Mouse (Mus musculus) spleen, adult 2 months (tissue): ENCODE data around the gene Gtf2a1l. TPM values are rescaled to one million over a fixed set of nuclear protein-coding genes. Genes with fewer than 3 reads are reported as not detected.

Source experiments
- DNase-seq, 2 experiments: peaks; one replicate each; pipeline versions ENCODE4 v3.0.0 to v3.0.0-alpha.2; 2012 to 2021; ENCODE audit warnings: low spot score in 2 of 2, low read depth in 1 of 2
- H3K27ac ChIP-seq: fragments of 200-500 bp; 2 replicates; pipeline ENCODE4 v1.5.1; 2012; ENCODE audit warnings: low read length, inconsistent platforms; ENCODE audit not compliant: insufficient read depth
- H3K27me3 ChIP-seq: fragments of 200-500 bp; 2 replicates; pipeline ENCODE4 v1.6.1; 2012; ENCODE audit warnings: mild to moderate bottlenecking, moderate library complexity, low read length, inconsistent platforms; ENCODE audit not compliant: control insufficient read depth, insufficient read depth
- H3K36me3 ChIP-seq: fragments of 200-500 bp; 2 replicates; pipeline ENCODE4 v1.6.1; 2012; ENCODE audit warnings: mild to moderate bottlenecking, low read length, inconsistent platforms; ENCODE audit not compliant: control insufficient read depth, insufficient read depth
- H3K4me1 ChIP-seq: fragments of 200-500 bp; 2 replicates; pipeline ENCODE4 v1.6.1; 2011; ENCODE audit warnings: inconsistent platforms; ENCODE audit not compliant: control insufficient read depth, insufficient read depth, insufficient read length
- H3K4me3 ChIP-seq: fragments of 200-500 bp; 2 replicates; pipeline ENCODE4 v1.5.1; 2011; ENCODE audit warnings: mild to moderate bottlenecking, inconsistent platforms; ENCODE audit not compliant: insufficient read depth, insufficient read length; ENCODE audit errors: extremely low read depth
- CTCF ChIP-seq: fragments of 200-500 bp; IDR thresholded peaks from 2 replicates; pipeline ENCODE4 v1.5.1; 2011; ENCODE audit warnings: mild to moderate bottlenecking, inconsistent platforms; ENCODE audit not compliant: insufficient read depth, insufficient read length, insufficient replicate concordance; ENCODE audit errors: extremely low read depth
- POLR2A ChIP-seq: fragments of 200-500 bp; IDR thresholded peaks from 2 replicates; pipeline ENCODE4 v1.6.1; 2011; ENCODE audit warnings: low read depth, low read length, inconsistent platforms
- WGBS: fragments of 180-500 bp; shearing (Covaris S2); methylation state at CpG from one replicate; pipeline ENCODE4 v1.1.7; 2018; 5-methylcytosine and 5-hydroxymethylcytosine counted together
- polyA plus RNA-seq: library from polyadenylated mRNA; depleted of rRNA; stranded (reverse); fragments of >200 nt; gene quantifications from 2 replicates; pipeline ENCODE4 v1.2.3, GENCODE M21; 2012

The Gtf2a1l gene
- polyA plus RNA-seq, 1 experiment, result not detected

DNA sequence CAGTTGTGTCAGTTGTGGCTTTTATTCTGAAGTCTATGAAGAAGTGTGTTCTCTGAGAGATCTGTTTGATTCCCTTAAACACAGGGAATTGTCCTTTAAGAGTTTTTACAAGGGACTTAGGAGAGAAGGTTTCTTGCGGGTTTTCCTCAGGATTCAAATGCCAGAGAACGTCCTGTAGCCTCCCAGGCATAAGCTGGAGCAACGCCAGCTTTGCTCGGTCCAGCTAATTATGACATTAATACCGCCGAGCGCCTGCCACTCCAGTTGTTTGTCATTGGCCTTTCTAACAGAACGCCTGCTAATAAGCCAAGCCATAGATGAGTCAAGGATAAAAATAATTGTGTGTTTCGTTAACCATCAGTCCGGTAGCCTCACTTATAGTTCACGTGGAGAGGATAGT is 19.8 kb downstream of the Gtf2a1l start:
- 87% methylated on average over 11 of the region's 11 CpGs for WGBS
- H3K4me3 ChIP-seq, result no peak overlapping the region
- no peaks in the 10 kb centered on the region for H3K36me3 ChIP-seq
- no peaks in the 10 kb centered on the region for H3K4me1 ChIP-seq
- no peaks in the 10 kb centered on the region for H3K27me3 ChIP-seq
- no peak overlapping the region for H3K27ac ChIP-seq
- TF ChIP-seq CTCF (no peak), POLR2A (no peak)
- DNase-seq, result no peak

DNA sequence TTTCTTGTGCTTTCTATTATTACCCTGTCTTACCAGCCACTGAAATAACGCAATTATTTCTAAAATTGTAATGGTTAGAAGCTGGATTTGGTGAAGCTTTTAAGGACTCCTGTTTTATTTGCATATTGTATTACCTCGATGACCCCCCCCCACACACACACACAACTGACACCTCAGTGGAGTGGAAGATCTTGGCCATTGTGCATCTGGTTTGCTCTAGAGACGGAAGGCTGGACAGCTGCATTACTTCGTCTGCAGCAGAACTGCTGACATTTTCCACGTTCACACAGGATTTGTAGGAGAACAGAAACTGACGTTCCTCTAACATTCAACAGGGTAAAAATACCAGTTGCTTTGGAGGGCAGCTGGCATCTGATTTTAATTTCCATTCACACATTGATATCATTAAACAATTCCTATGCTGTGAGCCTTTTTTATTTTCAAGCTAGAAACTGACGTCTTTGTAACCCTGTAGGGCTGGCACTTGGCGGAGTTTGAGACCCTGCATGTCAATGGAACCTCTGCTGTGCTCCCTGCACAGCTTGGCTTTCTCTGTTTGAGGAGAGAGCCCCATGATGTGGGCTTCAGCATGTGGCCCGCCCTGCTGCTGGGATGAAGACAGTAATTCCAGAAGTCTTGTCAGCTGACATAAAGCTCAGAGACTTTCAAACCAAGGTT is 28.3 kb downstream of the Gtf2a1l start:
- Histone ChIP-seq H3K27ac (no peak overlapping the region), H3K4me1 (peaks cover 4% of the 10 kb centered on the region; the same call in 1 of the 2 replicates), H3K4me3 (no peak overlapping the region), H3K36me3 (no peaks in the 10 kb centered on the region), H3K27me3 (no peaks in the 10 kb centered on the region)
- 87% methylated on average over 9 of the region's 9 CpGs for WGBS
- TF ChIP-seq POLR2A, result no peak
- TF ChIP-seq CTCF, result no peak
- DNase-seq, result no peak

DNA sequence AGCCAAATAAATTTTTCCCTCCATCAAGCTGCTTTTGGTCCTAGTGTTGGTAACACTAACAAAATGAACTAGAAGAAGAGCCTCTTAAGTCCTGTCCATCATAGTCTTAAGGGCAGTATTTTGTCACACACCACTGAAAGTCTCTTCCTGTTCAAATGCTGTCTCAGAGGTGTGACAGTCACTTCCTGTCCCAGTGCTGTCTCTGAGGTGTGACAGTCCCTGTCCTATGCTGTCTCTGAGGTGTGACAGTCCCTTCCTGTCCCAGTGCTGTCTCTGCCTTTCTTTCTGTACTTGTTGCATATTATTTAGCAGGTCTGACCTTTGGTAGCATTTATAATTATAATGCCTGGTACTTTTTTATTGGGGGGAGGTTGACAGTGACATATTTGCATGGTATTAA is 32.4 kb downstream of the Gtf2a1l start:
- peak in 1 of 2 experiments; percentile 19 for DNase-seq
- TF ChIP-seq POLR2A, result no peak
- no peaks in the 10 kb centered on the region for H3K36me3 ChIP-seq
- no peak overlapping the region for H3K4me3 ChIP-seq
- H3K4me1 ChIP-seq, result peaks cover 4% of the 10 kb centered on the region; the same call in 1 of the 2 replicates
- H3K27me3 ChIP-seq, result no peaks in the 10 kb centered on the region
- peak overlapping the region; percentile 49; the same call in 1 of the 2 replicates for H3K27ac ChIP-seq

DNA sequence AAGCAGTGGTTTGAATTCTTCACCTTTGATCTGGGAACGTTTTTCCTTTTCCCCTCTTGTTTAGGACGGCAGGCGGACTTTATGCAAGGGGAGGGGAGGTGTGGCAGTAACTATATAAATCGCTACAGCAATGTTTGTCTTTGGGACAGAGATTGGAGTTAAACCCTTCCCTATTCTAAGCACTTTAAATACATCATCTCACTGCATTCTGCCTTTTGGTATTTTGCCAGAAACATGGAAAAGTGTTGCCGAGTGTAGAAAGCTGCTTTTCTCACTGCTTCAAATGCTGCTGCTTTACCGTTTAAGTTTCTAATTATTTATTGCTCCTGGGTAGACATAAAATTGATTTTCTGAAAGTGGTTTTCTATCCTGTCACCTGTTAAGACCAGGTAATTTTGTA is 33.9 kb downstream of the Gtf2a1l start:
- 51% methylated on average over 6 of the region's 6 CpGs for WGBS
- Histone ChIP-seq H3K4me1 (peaks cover 4% of the 10 kb centered on the region; the same call in 1 of the 2 replicates), H3K27me3 (no peaks in the 10 kb centered on the region), H3K4me3 (no peak overlapping the region), H3K36me3 (no peaks in the 10 kb centered on the region), H3K27ac (no peak overlapping the region)
- DNase-seq, result no peak
- TF ChIP-seq CTCF (no peak), POLR2A (no peak)

DNA sequence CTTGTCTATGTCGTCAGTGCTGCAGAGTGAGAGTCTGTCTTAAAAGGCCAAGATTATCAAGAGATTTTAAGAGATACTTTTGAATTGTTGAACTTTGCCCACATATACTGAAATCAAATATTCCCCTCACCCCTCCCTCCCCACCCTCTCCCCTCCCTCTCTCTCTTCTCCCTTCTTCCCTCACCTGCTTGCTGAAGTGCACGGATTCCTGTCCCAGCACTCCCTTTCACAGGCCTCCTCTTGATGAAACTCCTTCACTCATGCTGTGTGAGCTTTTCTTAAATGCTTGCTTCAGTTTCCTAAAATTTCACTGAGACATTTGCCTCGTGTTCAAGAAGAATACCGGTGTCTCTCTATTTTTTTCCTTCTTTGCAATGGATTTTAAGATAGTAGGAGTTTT is 34.7 kb downstream of the Gtf2a1l start:
- no peak for DNase-seq
- Histone ChIP-seq H3K4me1 (peaks cover 4% of the 10 kb centered on the region; the same call in 1 of the 2 replicates), H3K36me3 (no peaks in the 10 kb centered on the region), H3K4me3 (no peak overlapping the region), H3K27me3 (no peaks in the 10 kb centered on the region), H3K27ac (no peak overlapping the region)
- WGBS, result 56% methylated on average over 4 of the region's 4 CpGs
- TF ChIP-seq CTCF (no peak), POLR2A (no peak)

DNA sequence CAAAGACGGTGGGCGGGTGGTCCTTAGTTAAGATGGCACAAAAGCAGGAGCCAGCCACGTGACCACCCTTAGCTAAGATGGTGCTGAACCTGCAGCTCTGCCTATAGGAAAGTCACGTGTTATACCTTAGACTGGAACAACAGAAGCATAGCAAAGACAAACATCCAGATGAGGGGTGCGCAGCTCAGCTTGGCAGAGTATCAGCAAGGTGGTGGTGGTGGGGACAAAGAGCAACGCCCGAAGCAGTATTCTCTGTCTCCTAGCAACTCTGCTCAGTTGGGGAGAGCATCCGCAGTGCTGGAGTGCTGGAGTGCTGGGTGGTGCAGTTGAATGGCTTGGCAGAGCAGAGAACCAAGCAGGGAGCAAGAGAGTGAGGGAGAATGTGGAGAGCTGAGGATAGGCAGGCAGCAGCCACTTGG is 37.8 kb downstream of the Gtf2a1l start:
- no peak for DNase-seq
- H3K4me1 ChIP-seq, result no peaks in the 10 kb centered on the region; the same call in 1 of the 2 replicates
- 81% methylated on average over 8 of the region's 8 CpGs for WGBS
- no peak overlapping the region for H3K27ac ChIP-seq
- no peaks in the 10 kb centered on the region for H3K36me3 ChIP-seq
- H3K27me3 ChIP-seq, result no peaks in the 10 kb centered on the region
- TF ChIP-seq CTCF, result no peak
- no peak for TF ChIP-seq POLR2A
- H3K4me3 ChIP-seq, result no peak overlapping the region

DNA sequence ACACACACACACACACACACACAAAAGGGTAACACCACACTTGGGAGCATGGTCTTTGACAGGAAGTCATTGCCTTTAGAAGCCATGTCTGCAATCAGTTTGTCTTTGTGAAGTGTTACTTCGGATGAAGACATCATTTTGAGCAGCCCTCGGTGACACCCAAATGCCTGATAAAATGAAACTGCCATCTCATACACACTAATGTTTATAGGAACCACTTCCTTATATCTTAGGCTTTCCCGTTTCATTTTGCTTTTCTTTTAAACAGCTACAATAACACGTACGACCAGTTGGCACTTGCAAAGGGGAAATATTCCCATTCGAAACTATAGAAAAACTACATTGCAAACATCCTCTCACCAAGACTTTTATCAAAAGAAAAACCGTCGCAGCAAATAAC is 81.2 kb downstream of the Gtf2a1l start:
- Histone ChIP-seq H3K27ac (no peak overlapping the region), H3K4me1 (no peaks in the 10 kb centered on the region), H3K36me3 (no peaks in the 10 kb centered on the region), H3K4me3 (no peak overlapping the region), H3K27me3 (no peaks in the 10 kb centered on the region)
- no peak for DNase-seq
- WGBS, result 63% methylated on average over 8 of the region's 8 CpGs
- TF ChIP-seq CTCF (no peak), POLR2A (no peak)
